Mouse (Mus musculus): ENCODE results near the gene Mrap.

DNA sequence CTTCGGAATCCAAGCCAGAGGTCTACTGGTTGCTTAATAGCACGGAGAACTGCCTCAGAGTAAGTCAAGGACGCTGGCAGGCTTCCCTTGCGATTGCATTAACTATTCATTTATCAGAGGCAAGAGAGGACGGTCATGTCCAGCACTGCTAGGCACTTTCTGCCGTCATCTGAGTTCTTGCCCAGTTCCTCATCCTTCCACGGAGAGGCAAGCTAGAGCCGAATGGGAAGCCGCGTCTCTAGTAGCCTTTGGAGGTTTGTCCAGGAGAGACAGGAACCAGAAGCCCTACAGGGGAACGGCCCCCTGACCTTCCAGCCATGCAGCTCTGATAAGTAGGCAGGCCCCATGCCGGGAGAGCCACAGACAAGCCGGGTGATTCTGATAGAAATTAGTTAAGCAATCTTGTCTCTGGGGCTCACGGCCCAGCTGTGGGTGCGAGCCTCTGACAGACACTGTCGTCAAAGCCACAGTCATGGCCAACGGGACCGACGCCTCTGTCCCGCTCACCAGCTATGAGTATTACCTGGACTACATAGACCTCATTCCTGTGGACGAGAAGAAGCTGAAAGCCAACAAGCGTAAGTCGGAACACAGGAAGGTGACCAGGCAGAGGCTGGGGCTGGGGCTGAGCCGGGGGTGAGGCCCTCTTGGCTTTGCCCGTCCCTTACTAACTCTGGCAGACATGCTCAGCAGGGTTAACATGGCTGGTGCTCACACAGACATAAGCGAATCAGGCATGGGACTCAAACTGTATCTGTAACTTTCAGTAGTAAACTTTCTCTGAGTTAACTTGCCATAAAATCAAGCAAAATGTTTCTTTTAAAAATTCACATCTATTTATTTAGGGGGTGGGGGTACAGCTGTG, at the start of gene Mrap:
- TF ChIP-seq CTCF (conservative IDR thresholded peaks at IDR 0.05 in 1 of 2, IDR thresholded peaks at IDR 0.05 in 1 of 2; ENCODE audit: low read depth in 2 of 2, low read length in 2 of 2) (no peak), USF1 (IDR thresholded peaks at IDR 0.05; ENCODE audit: low read depth, low read length) (no peak), POLR2A (IDR thresholded peaks at IDR 0.05; ENCODE audit: low read depth, low read length) (no peak), MAX (IDR thresholded peaks at IDR 0.05; ENCODE audit: low read length) (no peak), MYC (IDR thresholded peaks at IDR 0.05; ENCODE audit: low read depth, low read length) (no peak), ELF1 (IDR thresholded peaks at IDR 0.05; ENCODE audit: low read depth, low read length) (no peak), ZKSCAN1 (IDR thresholded peaks at IDR 0.05; ENCODE audit: borderline replicate concordance, low read depth, low read length) (no peak), SIN3A (IDR thresholded peaks at IDR 0.05; ENCODE audit: low read length) (no peak)

Measured in CH12.LX (cell line).